Mouse (Mus musculus) CH12.LX (cell line): ENCODE results near the gene Pdss1. TPM values are rescaled to one million over a fixed set of nuclear protein-coding genes. Genes with fewer than 3 reads are reported as not detected.
"Not testable (repeated sequence)": the region's sequence is repeated elsewhere in the genome, so short reads cannot be mapped to it uniquely, and the experiment has no call there.

Source experiments
- DNase-seq: peaks from one replicate; pipeline ENCODE4 v3.0.0-alpha.2; 2013; ENCODE audit errors: extremely low read depth
- H3K27ac ChIP-seq: 2 replicates; pipeline ENCODE4 v1.5.1; 2012; ENCODE audit warnings: low read depth, mild to moderate bottlenecking, control low read depth, moderate library complexity; ENCODE audit not compliant: insufficient read depth
- H3K27me3 ChIP-seq: replicated peaks from 2 replicates; pipeline ENCODE3; 2012; ENCODE audit warnings: inconsistent platforms
- H3K36me3 ChIP-seq, 2 experiments: replicated peaks in 1 of 2; 2 replicates each; pipeline versions ENCODE3 to v1.6.1; 2012; ENCODE audit warnings: inconsistent platforms in 1 of 2, low read length in 1 of 2, mild to moderate bottlenecking in 1 of 2, mixed read lengths in 1 of 2, moderate library complexity in 1 of 2; ENCODE audit not compliant: control insufficient read depth in 1 of 2, insufficient read depth in 1 of 2
- H3K4me1 ChIP-seq, 2 experiments: 2 replicates each; pipeline ENCODE4 v1.6.1; 2012; ENCODE audit warnings: inconsistent platforms in 1 of 2, moderate library complexity in 1 of 2; ENCODE audit not compliant: insufficient read depth in 2 of 2, control insufficient read depth in 1 of 2
- H3K4me2 ChIP-seq: 2 replicates; pipeline ENCODE4 v1.6.1; 2012; ENCODE audit warnings: low read depth, mild to moderate bottlenecking, control low read depth; ENCODE audit not compliant: poor library complexity, insufficient read depth, severe bottlenecking
- H3K4me3 ChIP-seq, 3 experiments: fragments of 150-350 bp in 1 of 3; sonication (generic) in 1 of 3; replicated peaks in 1 of 3; 2 replicates each; pipeline versions ENCODE3 to v1.5.1; 2011 to 2012; ENCODE audit warnings: low read depth in 2 of 3, low read length in 2 of 3, mild to moderate bottlenecking in 2 of 3, moderate library complexity in 2 of 3, control low read depth in 1 of 3, improper control_type of control experiment in 1 of 3, inconsistent platforms in 1 of 3, mixed read lengths in 1 of 3; ENCODE audit not compliant: poor library complexity in 1 of 3
- H3K79me2 ChIP-seq: replicated peaks from 2 replicates; pipeline ENCODE4 v1.6.1; 2012; ENCODE audit warnings: mild to moderate bottlenecking, moderate library complexity; ENCODE audit not compliant: control insufficient read depth, poor library complexity, insufficient read depth, severe bottlenecking; ENCODE audit errors: extremely low read depth
- H3K9ac ChIP-seq: 2 replicates; pipeline ENCODE4 v1.6.1; 2012; ENCODE audit warnings: low read depth, mild to moderate bottlenecking, control low read depth, moderate library complexity; ENCODE audit not compliant: insufficient read depth
- H3K9me3 ChIP-seq: replicated peaks from 2 replicates; pipeline ENCODE3; 2012; ENCODE audit warnings: low read length, inconsistent platforms, mixed read lengths
- CHD2 ChIP-seq: IDR thresholded peaks from 2 replicates; pipeline ENCODE4 v1.6.1; 2011; ENCODE audit warnings: low read length, improper control_type of control experiment
- CTCF ChIP-seq, 2 experiments: IDR thresholded peaks in 1 of 2; conservative IDR thresholded peaks in 1 of 2; 2 replicates each; pipeline ENCODE4 v1.5.1; 2011 to 2012; ENCODE audit warnings: low read depth in 2 of 2, low read length in 2 of 2, improper control_type of control experiment in 1 of 2, inconsistent platforms in 1 of 2, mild to moderate bottlenecking in 1 of 2, moderate library complexity in 1 of 2
- ETS1 ChIP-seq: conservative IDR thresholded peaks from 2 replicates; pipeline ENCODE4 v1.6.1; 2012; ENCODE audit warnings: low read depth, mild to moderate bottlenecking, inconsistent platforms, low read length, improper control_type of control experiment, moderate library complexity
- GABPA ChIP-seq: IDR thresholded peaks from 2 replicates; pipeline ENCODE4 v1.6.1; 2012; ENCODE audit warnings: low read depth, low read length, improper control_type of control experiment, inconsistent platforms; ENCODE audit not compliant: insufficient replicate concordance
- IRF4 ChIP-seq: IDR thresholded peaks from 2 replicates; pipeline ENCODE4 v1.6.1; 2014; ENCODE audit warnings: low read depth, mild to moderate bottlenecking, inconsistent platforms, low read length, improper control_type of control experiment
- JUND ChIP-seq: conservative IDR thresholded peaks from 2 replicates; pipeline ENCODE4 v1.6.1; 2011; ENCODE audit warnings: low read depth, low read length, improper control_type of control experiment
- KAT2A ChIP-seq: IDR thresholded peaks from 2 replicates; pipeline ENCODE4 v1.6.1; 2012; ENCODE audit warnings: low read length, improper control_type of control experiment, inconsistent platforms; ENCODE audit not compliant: insufficient replicate concordance
- MAX ChIP-seq: IDR thresholded peaks from 2 replicates; pipeline ENCODE4 v1.6.1; 2011; ENCODE audit warnings: low read length, improper control_type of control experiment
- PAX5 ChIP-seq: IDR thresholded peaks from 2 replicates; pipeline ENCODE4 v1.6.1; 2012; ENCODE audit warnings: low read length, inconsistent platforms, mixed read lengths
- POLR2A ChIP-seq: IDR thresholded peaks from 2 replicates; pipeline ENCODE4 v1.6.1; 2011; ENCODE audit warnings: low read depth, mild to moderate bottlenecking, improper control_type of control experiment, low read length
- POLR2AphosphoS2 ChIP-seq: IDR thresholded peaks from 2 replicates; pipeline ENCODE4 v1.6.1; 2011; ENCODE audit warnings: low read depth, low read length, improper control_type of control experiment
- RAD21 ChIP-seq: IDR thresholded peaks from 2 replicates; pipeline ENCODE4 v1.6.1; 2011; ENCODE audit warnings: low read depth, mild to moderate bottlenecking, low read length, improper control_type of control experiment, moderate library complexity
- SIN3A ChIP-seq: IDR thresholded peaks from 2 replicates; pipeline ENCODE4 v1.6.1; 2012; ENCODE audit warnings: low read length, improper control_type of control experiment, inconsistent platforms
- SMC3 ChIP-seq: IDR thresholded peaks from 2 replicates; pipeline ENCODE4 v1.6.1; 2011; ENCODE audit warnings: low read depth, low read length, improper control_type of control experiment
- UBTF ChIP-seq: IDR thresholded peaks from 2 replicates; pipeline ENCODE4 v1.6.1; 2012; ENCODE audit warnings: low read depth, mild to moderate bottlenecking, inconsistent platforms, low read length, improper control_type of control experiment, moderate library complexity
- ZKSCAN1 ChIP-seq: IDR thresholded peaks from 2 replicates; pipeline ENCODE4 v1.6.1; 2012; ENCODE audit warnings: low read depth, inconsistent platforms, low read length, improper control_type of control experiment, borderline replicate concordance
- ZMIZ1 ChIP-seq: IDR thresholded peaks from 2 replicates; pipeline ENCODE4 v1.6.1; 2012; ENCODE audit warnings: low read depth, mild to moderate bottlenecking, inconsistent platforms, low read length, improper control_type of control experiment
- ZNF384 ChIP-seq: IDR thresholded peaks from 2 replicates; pipeline ENCODE4 v1.6.1; 2012; ENCODE audit warnings: low read depth, low read length, improper control_type of control experiment, inconsistent platforms
- dilution Hi-C: fragments of 300-500 bp; cut with MboI; formaldehyde crosslinking; loops from 2 replicates; pipeline ENCODE4 v1.14.3; 2020; ENCODE audit warnings: low sequenced_read_pairs; ENCODE audit not compliant: extremely low pct_unique_long_range_greater_than_20kb, extremely low pct_ligation_motif_present
- in situ Hi-C: fragments of 300-500 bp; cut with MboI; formaldehyde crosslinking; loops from 3 replicates; pipeline ENCODE4 v1.14.3; 2019; ENCODE audit warnings: low sequenced_read_pairs, low pct_ligation_motif_present, low pct_unique_long_range_greater_than_20kb, mixed read lengths
- polyA plus RNA-seq: library from polyadenylated mRNA; unstranded; fragments of >175 nt; gene quantifications from 2 replicates; pipeline ENCODE4 v1.2.1, GENCODE M21; 2012; ENCODE audit warnings: low read depth; ENCODE audit not compliant: insufficient read length
- total RNA-seq, 2 experiments: library from RNA; depleted of rRNA; stranded (reverse); fragments of 300-350 nt in 1 of 2; fragments of >200 nt in 1 of 2; gene quantifications; 2 replicates each; pipeline ENCODE4 v1.2.3; 2012 to 2014

Pdss1 gene
- total and polyA plus RNA-seq, 3 experiments: 14.2 to 29.0 (median 27.6) TPM

DNA sequence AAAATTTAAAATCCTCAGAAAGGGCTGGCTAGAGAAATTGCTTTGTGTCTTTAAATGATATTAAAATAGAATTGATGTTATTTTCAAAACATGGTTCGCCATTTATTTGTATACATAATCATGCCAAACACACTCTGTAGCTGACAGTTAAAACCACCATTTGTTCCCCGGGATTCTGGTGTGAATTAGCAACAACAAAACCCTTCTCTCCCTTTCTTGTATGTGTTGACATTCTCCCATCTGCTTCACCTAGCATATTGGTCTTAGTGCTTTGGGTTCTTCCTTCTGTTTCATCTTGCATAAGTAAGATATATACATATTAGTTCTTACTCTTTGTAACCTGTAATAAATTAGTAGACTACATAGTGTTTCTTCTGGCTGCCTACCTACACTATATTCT, 23.3 kb downstream of the Pdss1 start:
- dilution Hi-C loops: no loop called here
- no peaks in the 10 kb centered on the region for H3K9me3 ChIP-seq

DNA sequence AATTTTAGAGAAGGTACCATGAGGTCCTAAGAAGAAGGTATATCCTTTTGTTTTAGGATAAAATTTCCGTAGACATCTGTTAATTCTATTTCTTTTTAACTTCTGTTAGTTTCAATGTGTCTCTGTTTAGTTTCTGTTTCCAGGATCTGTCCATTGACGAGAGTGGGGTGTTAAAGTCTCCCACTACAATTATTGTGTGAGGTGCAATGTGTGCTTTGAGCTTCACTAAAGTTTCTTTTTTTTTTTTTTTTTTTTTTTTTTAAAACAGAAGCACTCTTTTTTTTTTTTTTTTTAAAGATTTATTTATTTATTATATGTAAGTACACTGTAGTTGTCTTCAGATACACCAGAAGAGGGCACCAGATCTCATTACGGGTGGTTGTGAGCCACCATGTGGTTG, 30.6 kb downstream of the Pdss1 start:
- H3K4me3 ChIP-seq, H3K79me2 ChIP-seq, DNase-seq, H3K27ac ChIP-seq, in situ Hi-C loops, H3K27me3 ChIP-seq, H3K4me2 ChIP-seq, dilution Hi-C loops, H3K9me3 ChIP-seq, H3K9ac ChIP-seq, H3K4me1 ChIP-seq: not testable (repeated sequence)
- peaks cover 18 to 43% of the 10 kb centered on the region in 2 experiments for H3K36me3 ChIP-seq

More for the DNA sequence above, 23.3 kb downstream of the Pdss1 start:
- Histone ChIP-seq H3K4me3 (no peak overlapping the region), H3K9ac (no peak overlapping the region), H3K27ac (no peak overlapping the region), H3K36me3 (peaks cover 20 to 65% of the 10 kb centered on the region in 2 experiments), H3K79me2 (no peaks in the 10 kb centered on the region), H3K27me3 (no peaks in the 10 kb centered on the region), H3K4me2 (no peak overlapping the region), H3K4me1 (peaks cover 0 to 6% of the 10 kb centered on the region in 2 experiments; a peak in 1 of 4 replicates)
- no peak for DNase-seq
- in situ Hi-C loops: no loop called here
- TF ChIP-seq CTCF (conservative IDR thresholded peaks at IDR 0.05 in 1 of 2, IDR thresholded peaks at IDR 0.05 in 1 of 2; ENCODE audit: low read depth in 2 of 2, low read length in 2 of 2) (no peak), POLR2A (no peak), ZKSCAN1 (no peak), JUND (no peak), ZNF384 (no peak), UBTF (no peak), ETS1 (no peak), POLR2AphosphoS2 (no peak)
- TF ChIP-seq, all 38 proteins: peak for 0

DNA sequence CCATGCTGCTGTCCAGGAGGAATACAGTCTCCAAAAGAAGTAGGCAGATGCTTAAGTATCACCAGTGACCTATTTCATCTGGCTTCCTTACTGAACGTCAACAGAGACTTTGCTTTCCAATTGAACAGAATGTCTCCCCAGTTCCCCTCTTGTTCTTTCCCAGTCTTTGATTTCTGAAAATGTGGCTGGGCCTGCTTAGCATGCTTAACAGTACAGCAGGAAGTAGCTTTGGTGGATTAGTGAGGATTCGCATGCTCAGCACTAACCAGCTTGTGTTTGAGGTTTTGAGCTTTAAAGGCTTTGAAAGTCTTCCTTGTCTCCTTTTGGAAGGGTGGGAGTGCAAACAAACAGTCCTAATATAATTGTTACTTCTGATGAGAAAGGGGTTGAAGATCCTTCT, 32.9 kb downstream of the Pdss1 start:
- H3K79me2 ChIP-seq: no peaks in the 10 kb centered on the region
- no peak for DNase-seq
- no peaks in the 10 kb centered on the region for H3K27me3 ChIP-seq
- no peaks in the 10 kb centered on the region for H3K9me3 ChIP-seq
- no peak for TF ChIP-seq IRF4
- TF ChIP-seq SMC3: no peak
- TF ChIP-seq PAX5: no peak
- no peak for TF ChIP-seq RAD21
- TF ChIP-seq KAT2A: no peak
- TF ChIP-seq CHD2: no peak
- TF ChIP-seq POLR2AphosphoS2: no peak
- no peak for TF ChIP-seq ZMIZ1
- no peak for TF ChIP-seq GABPA
- no peak for TF ChIP-seq MAX
- no peak for TF ChIP-seq SIN3A
- in situ Hi-C loops (no loop called here), dilution Hi-C loops (no loop called here)
- no peak overlapping the region for H3K27ac ChIP-seq
- H3K4me3 ChIP-seq: no peak overlapping the region
- H3K9ac ChIP-seq: no peak overlapping the region
- peaks cover 0 to 8% of the 10 kb centered on the region in 2 experiments; a peak in 2 of 4 replicates for H3K4me1 ChIP-seq
- H3K36me3 ChIP-seq: peaks cover 21 to 53% of the 10 kb centered on the region in 2 experiments
- H3K4me2 ChIP-seq: no peak overlapping the region
